Mouse (Mus musculus) adrenal gland, adult 18-20 months (tissue): Measurements from ENCODE around the gene Calm5. TPM values are rescaled to one million over a fixed set of nuclear protein-coding genes. Genes with fewer than 3 reads are reported as not detected.
A peak's percentile ranks its signal among the peaks of the same experiment; 100 is the strongest.
"Not testable (repeated sequence)": the region's sequence is repeated elsewhere in the genome, so short reads cannot be mapped to it uniquely, and the experiment has no call there.

Experiments
- DNase-seq, 2 experiments: peaks; one replicate each; pipeline ENCODE4 v3.0.0; 2021 to 2022; ENCODE audit warnings: low spot score in 2 of 2
- total RNA-seq, 2 experiments: library from RNA; stranded (reverse); gene quantifications; 1 replicate in 1 of 2; 2 replicates in 1 of 2; pipeline ENCODE4 v1.2.3; 2021

Calm5 gene
- total RNA-seq, 2 experiments from 2014 or later = not detected

DNA sequence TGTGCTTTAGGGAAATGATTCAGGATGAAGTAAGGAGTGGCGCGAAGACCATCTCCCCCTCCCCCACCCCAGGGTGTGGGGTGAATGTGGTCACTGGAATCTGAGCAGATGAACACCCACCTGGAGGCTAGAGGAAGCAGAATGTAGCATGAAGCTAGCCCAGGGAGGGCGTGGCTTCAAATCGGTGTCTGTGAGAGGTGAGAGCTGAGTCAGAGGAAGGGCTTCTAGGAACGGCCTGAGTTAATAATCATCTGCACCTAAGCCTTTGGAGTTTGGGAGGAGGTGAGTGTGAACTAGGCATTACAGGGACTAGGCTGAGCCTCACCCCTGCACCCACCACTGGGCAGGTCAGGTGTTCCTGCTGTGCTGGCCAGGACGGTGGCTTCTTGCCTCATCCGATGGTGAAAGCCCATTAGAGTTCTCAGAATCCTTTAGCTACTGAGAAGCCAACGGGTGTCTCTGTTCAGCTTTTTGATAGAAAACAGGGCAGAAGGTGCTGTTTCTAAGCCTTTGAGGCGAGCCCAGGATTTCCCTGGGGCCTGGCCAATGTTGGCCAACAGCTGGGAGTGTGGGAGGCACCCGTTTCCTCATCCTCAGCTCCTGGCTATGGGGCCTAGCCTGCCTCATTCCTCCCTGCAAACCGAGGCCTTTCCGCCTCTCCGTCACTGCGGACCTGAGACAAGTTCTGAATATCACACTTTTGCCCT is 11.8 kb downstream of the Calm5 start:
- DNase-seq = no peak

GRCm38 (mm10) chr13:3866355-3867052 is 12.5 kb downstream of the Calm5 start:
- no peak for DNase-seq

- DNase-seq = no peak
Observed at GRCm38 (mm10) chr13:3867158-3867557, 13.2 kb downstream of the Calm5 start.

GRCm38 (mm10) chr13:3869901-3870300 is 15.9 kb downstream of the Calm5 start:
- no peak for DNase-seq

- no peak for DNase-seq
Observed at GRCm38 (mm10) chr13:3872832-3873231, 18.9 kb downstream of the Calm5 start.

DNA sequence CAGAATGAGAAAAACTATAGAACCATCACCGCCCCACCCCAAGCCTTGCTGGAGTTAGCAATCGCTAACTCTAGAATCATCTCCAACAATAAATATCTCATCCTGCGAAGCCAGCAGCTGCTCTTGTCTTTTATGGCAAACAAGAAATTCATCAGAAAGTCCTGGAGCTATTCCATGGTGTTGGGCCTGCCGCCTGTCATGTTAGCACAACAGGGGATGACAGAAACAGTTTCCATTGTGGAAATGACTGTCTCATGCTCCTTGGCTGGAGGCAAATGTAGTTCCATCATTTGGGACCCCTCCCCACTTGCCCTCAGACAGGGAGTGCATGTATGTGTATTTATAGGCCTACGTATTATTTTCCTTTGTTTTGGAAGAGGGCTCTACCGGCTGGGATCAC is 22.5 kb downstream of the Calm5 start:
- no peak for DNase-seq

DNA sequence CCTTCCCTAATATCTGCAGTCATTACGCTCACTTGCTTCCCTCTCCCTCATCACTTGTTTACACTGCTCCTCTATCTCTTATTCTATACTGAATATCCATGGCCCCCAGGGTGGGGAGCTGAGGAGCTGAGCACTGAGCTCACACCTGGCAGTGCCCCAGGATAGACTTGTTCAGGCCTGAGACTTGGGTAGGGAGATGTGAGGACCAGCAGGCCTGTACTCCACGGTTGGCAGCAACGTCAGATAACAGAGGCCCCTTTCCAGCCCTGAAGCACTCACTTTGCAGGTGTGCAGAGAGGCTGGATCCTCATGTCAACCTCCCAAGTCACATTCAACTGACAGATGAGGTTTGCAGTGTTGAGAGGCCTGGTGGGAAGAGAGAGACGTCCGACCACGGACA is 23.2 kb downstream of the Calm5 start:
- no peak for DNase-seq

DNA sequence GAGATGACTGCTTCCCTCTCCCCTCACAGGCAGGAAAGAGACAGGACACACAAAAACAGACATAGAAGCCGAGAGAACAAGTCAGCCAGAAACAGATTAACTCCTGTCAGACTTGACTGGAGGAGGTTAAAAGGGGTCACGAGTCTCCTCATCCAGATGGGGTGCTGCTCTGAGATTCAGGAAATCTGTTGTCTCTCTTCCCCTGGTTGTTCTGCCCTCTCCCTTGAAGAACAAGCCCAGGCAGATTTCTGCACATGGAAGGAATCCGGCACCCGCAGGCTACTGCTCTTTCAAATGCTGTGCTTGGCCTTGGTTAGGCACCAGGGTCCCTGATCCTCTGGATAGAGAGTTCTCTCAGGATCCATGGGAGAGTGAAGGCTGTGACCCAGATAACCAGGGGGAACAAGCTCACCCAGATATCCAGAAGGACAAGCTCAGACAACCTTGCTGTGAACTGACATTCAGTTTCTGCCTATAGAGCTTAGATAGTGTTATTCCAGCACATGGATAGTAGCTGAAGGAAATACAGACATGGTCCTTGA is 23.8 kb downstream of the Calm5 start:
- DNase-seq = no peak

DNA sequence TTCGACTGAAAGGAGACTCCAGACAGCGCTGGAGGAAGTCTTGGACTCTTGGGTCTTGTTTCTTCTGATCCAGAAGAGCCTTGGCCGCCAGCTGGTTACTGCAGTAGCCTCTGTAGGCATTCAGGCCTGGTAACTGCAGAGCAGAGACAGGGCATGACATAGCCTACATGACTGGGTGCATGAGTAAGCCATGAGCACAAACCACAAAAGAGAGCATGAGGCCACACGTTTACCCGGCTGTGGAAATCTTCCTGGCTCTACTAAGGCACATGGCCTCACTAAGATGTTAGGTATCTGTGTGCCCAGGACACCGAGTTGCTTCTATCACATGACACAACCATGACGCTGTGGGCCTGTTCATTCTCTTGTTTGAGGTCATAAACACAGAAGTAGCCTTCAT is 32.7 kb downstream of the Calm5 start:
- DNase-seq = no peak

DNA sequence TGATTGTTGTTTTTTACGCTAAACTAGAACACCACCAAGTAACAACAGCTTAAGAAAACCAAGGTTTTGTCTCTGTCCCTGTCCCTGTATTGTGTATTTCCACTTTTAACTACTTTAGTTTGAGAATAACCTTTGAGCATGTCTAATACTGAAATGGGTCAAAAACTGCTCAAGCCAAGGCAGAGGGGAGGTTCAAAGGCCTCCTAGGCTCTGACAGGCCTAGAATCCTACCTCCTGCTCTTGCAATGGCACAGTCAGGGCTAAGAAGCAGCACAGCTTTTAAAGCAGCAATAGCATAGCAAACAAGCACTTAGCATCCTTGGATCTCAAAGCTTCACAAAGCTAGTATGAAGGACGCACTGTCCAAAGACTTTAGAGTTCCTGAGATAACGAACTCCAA is 35.1 kb downstream of the Calm5 start:
- no peak for DNase-seq

GRCm38 (mm10) chr13:3890061-3890460 is 36.1 kb downstream of the Calm5 start:
- DNase-seq = no peak

DNA sequence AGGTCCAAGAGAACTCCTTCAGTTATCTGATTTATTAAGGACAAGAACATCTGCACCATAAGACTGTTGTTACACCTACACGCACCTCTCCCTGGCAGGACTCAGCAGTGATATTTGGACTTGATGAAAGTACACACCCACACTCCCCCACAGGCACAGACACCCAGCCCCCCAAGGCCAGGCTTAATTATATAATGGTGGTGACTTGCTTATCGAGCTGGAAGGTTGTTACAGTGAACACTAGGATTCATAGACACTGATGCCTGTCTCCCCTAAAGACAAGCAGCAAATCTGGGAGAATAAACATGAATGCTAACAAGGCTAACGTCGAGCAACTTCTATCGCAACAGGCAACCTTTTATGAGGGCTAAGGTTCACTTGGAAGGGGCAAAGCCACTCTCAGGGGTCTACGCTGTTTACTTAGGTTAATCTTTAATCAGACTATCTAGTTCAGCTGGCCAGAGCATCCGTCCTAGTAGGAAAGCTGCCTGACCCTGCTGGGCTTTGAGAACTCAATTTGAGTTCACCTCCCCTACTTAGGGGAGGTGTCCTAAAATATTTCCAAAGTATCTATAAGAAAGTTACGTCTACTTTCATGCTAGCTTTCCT is 37.6 kb downstream of the Calm5 start:
- peak in 1 of 2 experiments; percentile 29 for DNase-seq

GRCm38 (mm10) chr13:3892601-3893000 is 38.6 kb downstream of the Calm5 start:
- DNase-seq = no peak

GRCm38 (mm10) chr13:3893126-3893734 is 39.3 kb downstream of the Calm5 start:
- DNase-seq = peak; percentile 95 to 97

- DNase-seq = no peak
Observed at GRCm38 (mm10) chr13:3894549-3894948, 40.6 kb downstream of the Calm5 start.

DNA sequence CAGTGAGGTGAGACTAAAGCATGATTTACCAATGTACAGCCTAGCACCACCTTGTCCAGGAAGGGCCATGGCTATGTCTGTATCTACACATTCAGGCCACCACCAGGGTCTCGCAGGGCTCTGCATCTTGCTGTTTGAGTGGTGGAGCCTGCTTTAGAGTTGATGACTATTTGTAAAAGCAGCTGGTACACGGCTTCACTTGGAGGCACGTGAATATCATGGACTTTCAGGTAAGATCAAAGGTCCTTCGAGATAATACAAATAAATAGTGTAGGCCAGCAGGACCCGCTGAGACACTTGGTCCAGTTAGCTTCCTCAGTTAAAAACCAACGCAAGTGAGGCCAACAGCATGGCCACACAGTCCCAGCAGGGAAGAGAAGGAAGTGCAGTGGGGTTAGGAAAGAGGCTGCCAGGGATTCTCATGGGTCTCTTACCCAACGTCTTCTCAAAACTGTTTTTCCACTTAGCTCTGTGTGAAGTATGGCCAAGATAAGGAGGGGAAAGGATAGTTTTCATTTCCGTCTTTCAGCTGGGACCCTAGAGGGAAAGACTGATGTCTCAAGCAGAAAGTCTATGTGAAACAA is 41.5 kb downstream of the Calm5 start:
- no peak for DNase-seq

GRCm38 (mm10) chr13:3896032-3896431 is 42.1 kb downstream of the Calm5 start:
- no peak for DNase-seq

DNA sequence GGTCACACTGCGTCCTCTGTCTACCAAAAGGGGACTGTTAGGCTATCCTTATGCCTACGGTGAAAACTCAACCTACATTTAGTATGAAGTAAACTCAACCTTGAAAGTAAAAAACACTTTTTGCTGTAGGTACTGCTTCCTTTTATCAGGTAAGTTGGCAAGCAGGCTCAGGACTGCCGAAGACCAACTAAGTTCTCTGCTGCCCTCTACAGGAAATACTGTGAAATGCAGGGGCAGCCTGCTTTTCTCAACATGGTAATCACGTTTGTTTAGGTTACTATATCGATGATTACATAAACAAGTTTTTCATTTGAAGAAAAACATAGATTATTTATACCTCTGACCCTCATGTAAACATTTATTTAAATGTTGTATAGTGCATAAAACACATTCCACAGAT is 42.9 kb downstream of the Calm5 start:
- peak; percentile 66 to 76 for DNase-seq

GRCm38 (mm10) chr13:3898202-3898601 is 44.2 kb downstream of the Calm5 start:
- not testable (repeated sequence) for DNase-seq

DNA sequence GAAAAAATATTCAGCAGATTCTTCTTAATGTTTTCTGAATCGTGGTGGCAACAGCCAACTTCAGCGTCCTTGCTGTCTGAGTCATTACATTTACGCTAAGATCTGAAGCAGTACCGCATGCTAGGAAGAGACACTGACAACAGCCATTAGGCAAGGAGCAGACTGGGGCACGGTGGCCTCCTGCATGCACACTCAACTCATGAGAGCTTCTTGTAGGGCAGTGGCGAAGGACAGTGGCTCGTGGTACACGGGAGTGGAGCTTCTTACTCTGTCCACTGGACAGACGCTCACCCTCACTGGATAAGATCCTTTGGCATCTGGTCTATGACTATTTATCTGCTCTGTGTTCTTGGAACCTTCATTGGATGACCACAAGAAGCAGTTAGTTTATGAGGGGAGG is 45.3 kb downstream of the Calm5 start:
- DNase-seq = no peak
